25 mouse cellular contexts compared by ENCODE assay signal in genomic region chr2:3948331-3948730, GRCm38 (mm10).
"Had no signal": no experiment of that assay in that cellular context is flagged by ENCODE, and none has a peak within 500 bp of the region (broad histone marks: within the 10 kb centered on the region; RNA-seq: fewer than 3 reads in every experiment).

No protein-coding gene starts in this region.

- DNase-seq: gastrocnemius, adult 2 months; gastrocnemius, postnatal 10 days; gastrocnemius, postnatal 25 days; heart, postnatal 10 days; heart, postnatal 4 days; kidney, adult 18-20 months; kidney, adult 8-10 months; kidney, postnatal 10 days; kidney, postnatal 25 days; kidney, postnatal 4 days; liver, embryonic 13.5 days had no signal

- H3K9ac ChIP-seq: heart, embryonic 12.5 days; hindbrain, embryonic 12.5 days; hindbrain, embryonic 14.5 days; intestine, embryonic 15.5 days; limb, embryonic 12.5 days; liver, embryonic 13.5 days; liver, embryonic 15.5 days had no signal

- H3K36me3 ChIP-seq: heart, embryonic 10.5 days; heart, embryonic 12.5 days; hindbrain, embryonic 10.5 days; hindbrain, embryonic 12.5 days; intestine, embryonic 15.5 days; limb, embryonic 10.5 days; limb, embryonic 12.5 days; liver, embryonic 13.5 days; liver, embryonic 15.5 days had no signal

- H3K27ac ChIP-seq: gastrocnemius, adult 2 months; heart, embryonic 10.5 days; hindbrain, embryonic 10.5 days; hindbrain, embryonic 12.5 days; hindbrain, embryonic 14.5 days; intestine, embryonic 15.5 days; layer of hippocampus, adult 2 months; left cerebral cortex, adult 2 months; limb, embryonic 10.5 days; limb, embryonic 12.5 days; liver, embryonic 13.5 days; liver, embryonic 15.5 days had no signal

- H3K27me3 ChIP-seq: heart, embryonic 12.5 days; hindbrain, embryonic 12.5 days; intestine, embryonic 15.5 days; limb, embryonic 12.5 days; liver, embryonic 13.5 days; liver, embryonic 15.5 days had no signal

- H3K4me1 ChIP-seq: heart, embryonic 10.5 days; heart, embryonic 12.5 days; hindbrain, embryonic 10.5 days; hindbrain, embryonic 12.5 days; intestine, embryonic 15.5 days; limb, embryonic 10.5 days; limb, embryonic 12.5 days; liver, embryonic 13.5 days; liver, embryonic 15.5 days had no signal

- H3K4me2 ChIP-seq: heart, embryonic 12.5 days; hindbrain, embryonic 12.5 days; hindbrain, embryonic 14.5 days; intestine, embryonic 15.5 days; limb, embryonic 12.5 days; liver, embryonic 13.5 days; liver, embryonic 15.5 days had no signal

- H3K4me3 ChIP-seq: gastrocnemius, adult 2 months; heart, embryonic 10.5 days; heart, embryonic 12.5 days; hindbrain, embryonic 10.5 days; hindbrain, embryonic 12.5 days; intestine, embryonic 15.5 days; layer of hippocampus, adult 2 months; left cerebral cortex, adult 2 months; limb, embryonic 10.5 days; limb, embryonic 12.5 days; liver, embryonic 13.5 days; liver, embryonic 15.5 days had no signal

- ATAC-seq: hindbrain, embryonic 16.5 days; inflammation-experienced regulatory T-cells, adult 6 months; intestine, embryonic 15.5 days; intestine, postnatal 0 days had no signal

- H3K9me3 ChIP-seq: heart, embryonic 10.5 days; heart, embryonic 12.5 days; hindbrain, embryonic 10.5 days; hindbrain, embryonic 12.5 days; intestine, embryonic 15.5 days; limb, embryonic 10.5 days; limb, embryonic 12.5 days; liver, embryonic 13.5 days; liver, embryonic 15.5 days had no signal
